Mouse (Mus musculus): ENCODE data around the gene Tdg.

Tdg gene

GRCm38 (mm10) chr10:82665951-82666350, 36.3 kb downstream of the Tdg start:
- DNase-seq: no peak

- DNase-seq: peak; percentile 92
Observed at GRCm38 (mm10) chr10:82666436-82667234, 37.0 kb downstream of the Tdg start.

GRCm38 (mm10) chr10:82670205-82670604, 40.6 kb downstream of the Tdg start:
- no peak for DNase-seq

GRCm38 (mm10) chr10:82676949-82677348, 47.3 kb downstream of the Tdg start:
- peak; percentile 63 for DNase-seq

GRCm38 (mm10) chr10:82680769-82681168, 51.1 kb downstream of the Tdg start:
- peak; percentile 87 for DNase-seq

- DNase-seq: peak; percentile 77
Observed at GRCm38 (mm10) chr10:82681639-82682038, 52.0 kb downstream of the Tdg start.

- DNase-seq: no peak
Observed at GRCm38 (mm10) chr10:82685440-82685839, 55.8 kb downstream of the Tdg start.

GRCm38 (mm10) chr10:82689681-82690211, 60.1 kb downstream of the Tdg start:
- peak; percentile 51 for DNase-seq

- peak; percentile 74 for DNase-seq
Observed at GRCm38 (mm10) chr10:82690494-82690893, 60.9 kb downstream of the Tdg start, which contains the start of gene Glt8d2. TSS of gene Glt8d2 (minus strand) at chr10:82690650.

GRCm38 (mm10) chr10:82695956-82696355, 66.3 kb downstream of the Tdg start, which contains the start of gene Hcfc2:
TSS of gene Hcfc2 (plus strand) at chr10:82696160.
- no peak for DNase-seq

- no peak for DNase-seq
Observed at GRCm38 (mm10) chr10:82696453-82697079, 66.9 kb downstream of the Tdg start.

- DNase-seq: no peak
Observed at GRCm38 (mm10) chr10:82697305-82697898, 67.8 kb downstream of the Tdg start.

GRCm38 (mm10) chr10:82698712-82699261, 69.2 kb downstream of the Tdg start:
- peak; percentile 94 for DNase-seq

GRCm38 (mm10) chr10:82699296-82699941, 69.8 kb downstream of the Tdg start:
- no peak for DNase-seq
